Mouse (Mus musculus): ENCODE measurements at regions not wholly inside any gene's neighbourhood (a gene's known extent, or its start where the extent isn't known, plus 50 kb on each side); places are given as distances from the start of the nearest gene placed in this dataset.

DNA sequence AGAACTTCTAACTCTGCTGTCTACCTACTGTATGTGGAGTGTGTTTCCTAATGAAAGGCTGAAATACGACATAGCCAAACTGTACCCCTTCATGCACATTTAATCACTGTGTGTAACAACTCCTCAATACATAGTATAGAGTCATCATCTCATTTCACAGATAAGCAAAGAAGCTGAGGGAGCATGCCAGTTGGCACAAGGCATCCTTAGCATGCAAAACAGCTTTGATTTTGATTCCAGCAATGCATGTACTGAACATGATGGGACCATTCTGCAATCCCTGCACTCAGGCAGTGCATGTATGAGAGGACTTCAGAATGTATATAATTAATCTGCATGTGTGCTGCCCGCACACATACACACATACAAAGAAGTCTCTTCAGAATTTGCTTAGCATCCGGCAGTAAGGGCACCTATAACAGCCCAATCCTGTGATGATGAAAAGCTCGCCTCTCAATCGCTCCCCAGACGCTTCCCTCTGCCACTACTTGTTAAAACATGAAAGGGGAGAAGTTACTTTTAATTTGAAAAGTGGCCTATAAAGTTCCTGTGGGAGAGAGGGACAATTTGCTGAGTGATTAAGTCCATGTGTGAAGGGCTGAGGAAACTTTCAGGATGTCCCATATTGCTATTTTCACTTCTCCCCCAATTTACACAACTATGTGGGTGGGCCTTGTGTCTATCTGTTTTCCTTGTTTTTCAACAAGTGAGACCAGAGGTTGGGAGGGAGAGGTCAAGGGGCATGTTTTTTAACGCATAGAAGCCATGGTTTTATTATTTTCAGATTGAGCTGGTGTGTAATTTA, 569.0 kb upstream of the Intu start:
- no peak for DNase-seq

DNA sequence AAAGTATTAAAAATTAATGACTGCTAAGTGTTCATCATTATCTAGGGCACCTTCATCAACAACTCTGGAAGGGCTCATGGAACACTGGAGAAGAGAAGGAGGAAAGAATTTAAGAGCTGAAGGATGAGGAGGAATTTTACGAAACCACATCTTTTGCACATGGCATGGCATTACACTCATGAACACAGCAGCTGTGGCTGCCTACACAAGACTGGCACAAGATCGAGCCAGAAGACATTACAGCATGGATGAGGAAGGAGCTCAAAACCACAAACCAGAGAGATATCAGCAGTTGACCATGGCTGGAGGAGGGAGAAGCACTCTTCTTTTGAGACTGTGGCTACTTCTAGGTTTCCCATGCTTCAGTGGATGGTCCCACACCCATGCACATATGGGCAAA, 565.7 kb upstream of the Intu start:
- DNase-seq, result no peak

DNA sequence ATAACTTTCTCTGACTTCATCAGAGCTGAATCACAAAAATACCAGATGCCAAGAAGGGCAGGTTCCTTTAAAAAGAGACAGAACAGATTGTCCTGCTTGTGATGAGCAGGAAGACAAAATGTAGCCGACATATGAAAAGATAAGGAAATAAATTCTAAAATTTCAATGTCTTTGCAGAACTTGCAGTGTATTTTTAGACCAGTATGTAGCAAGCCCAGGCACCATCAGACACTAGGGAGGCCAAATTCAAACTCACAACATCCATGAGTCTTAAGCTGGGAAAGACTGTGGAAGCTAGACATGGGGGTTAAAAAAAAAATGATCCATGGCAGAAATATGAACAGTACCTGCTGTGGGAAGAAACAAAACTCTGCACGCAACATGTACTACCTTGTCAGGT, 564.7 kb upstream of the Intu start:
- no peak for DNase-seq

DNA sequence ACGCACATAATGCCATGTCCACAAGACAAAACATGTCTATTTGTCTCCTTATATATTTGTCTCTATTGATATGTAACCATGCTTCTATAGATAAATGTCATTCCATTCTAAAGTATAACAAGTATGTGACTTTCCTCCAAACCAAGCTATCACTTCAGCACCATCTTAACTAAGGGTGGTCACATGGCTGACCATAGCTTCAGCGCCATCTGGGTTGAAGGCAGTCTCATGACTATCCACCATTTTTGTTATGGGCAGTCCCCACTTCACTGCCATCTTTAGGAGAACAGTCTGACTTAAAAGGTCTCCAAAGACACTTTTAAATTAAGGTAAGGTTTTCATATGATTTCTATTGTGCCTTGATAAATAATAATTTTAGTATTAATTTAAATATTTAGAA, 554.1 kb upstream of the Intu start:
- no peak for DNase-seq

DNA sequence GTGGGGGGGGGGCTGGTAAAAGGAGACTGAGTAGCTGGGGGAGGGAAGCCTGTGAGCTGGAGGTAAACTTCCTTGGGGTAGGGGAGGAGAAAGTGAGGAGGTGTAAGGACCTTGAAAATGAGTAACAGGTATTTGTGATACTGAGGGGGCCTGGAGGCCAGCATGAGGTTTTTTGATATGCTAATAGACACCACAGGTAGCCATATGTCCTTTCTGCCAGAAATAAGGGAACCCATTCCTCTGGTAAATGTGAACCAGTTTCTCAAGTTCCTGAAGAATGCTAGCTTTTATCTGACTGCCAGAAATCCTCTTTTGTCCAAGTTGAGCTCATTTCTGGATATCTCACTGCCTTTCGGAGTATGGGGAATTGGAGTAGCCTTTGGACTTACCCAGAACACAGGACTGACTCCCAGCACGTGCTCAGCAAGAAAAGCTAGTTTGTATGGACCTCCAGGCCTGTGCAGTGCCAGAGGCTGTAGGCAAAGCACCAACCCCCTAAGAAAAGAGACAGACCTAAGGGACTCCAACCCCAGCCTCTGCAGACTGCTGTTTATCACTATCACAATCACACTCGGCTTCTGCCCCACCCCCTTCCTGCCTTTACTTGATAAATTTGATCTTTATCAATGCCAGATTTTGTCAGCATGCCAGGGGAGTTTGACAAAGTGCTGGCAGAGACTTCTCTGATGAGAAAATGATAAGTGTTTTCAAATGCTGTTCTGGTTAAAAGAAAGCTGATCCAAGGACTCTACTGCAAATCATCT, 552.0 kb upstream of the Intu start:
- no peak for DNase-seq

DNA sequence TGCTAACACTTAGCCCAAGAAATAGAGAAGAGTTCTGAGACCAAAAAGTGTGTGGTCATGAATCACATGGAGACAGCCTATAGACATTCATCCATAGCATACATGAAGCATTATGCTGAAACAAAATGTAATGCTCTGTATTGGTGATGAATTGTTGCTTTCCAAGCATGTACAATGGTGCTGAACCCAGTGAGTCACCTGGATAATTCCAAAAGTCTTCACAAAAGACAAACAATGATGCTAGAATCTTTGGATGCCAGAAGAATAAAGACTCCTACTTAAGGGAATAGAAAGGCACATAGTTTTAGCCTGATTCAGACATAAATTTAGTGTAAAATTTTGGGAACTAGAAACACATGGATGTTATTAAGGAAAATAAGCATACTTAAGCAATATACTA, 548.4 kb upstream of the Intu start:
- DNase-seq, result no peak

DNA sequence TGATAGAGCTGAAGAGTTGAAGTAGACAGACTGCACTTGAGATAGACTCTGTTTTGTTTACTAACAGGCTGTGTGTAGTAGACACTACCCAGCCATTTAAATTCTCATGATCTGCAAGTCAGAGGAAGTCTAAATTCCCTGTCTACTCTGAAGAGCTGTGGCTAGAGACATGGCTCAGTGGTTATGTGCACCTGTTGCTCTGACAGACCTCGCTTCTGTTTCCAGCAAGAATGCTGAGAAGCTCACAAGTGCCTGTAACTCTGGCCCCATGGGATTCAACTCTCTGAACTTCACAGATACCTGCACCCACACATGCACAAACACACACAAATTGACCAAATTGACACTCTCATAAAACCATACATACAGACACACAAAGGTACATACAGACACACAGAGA, 543.4 kb upstream of the Intu start:
- DNase-seq, result no peak

DNA sequence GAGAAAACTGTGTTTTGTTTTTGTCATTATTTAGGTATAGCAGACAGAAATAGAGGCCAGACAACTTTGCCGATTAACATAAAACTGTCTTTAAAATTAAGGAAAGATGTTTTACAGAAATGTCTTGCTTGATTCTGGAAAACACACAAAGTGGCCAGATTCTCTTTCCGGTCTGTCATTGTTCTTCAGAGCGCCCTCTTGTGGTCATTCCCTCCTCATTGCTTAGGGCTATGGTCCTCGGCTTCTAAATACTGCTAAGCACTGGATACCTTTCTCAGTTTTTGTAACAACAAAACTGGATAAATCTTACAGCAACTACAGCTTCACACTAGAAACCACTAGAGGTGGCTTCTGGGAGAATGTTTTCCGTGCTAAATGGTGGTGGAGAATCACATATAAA, 532.5 kb upstream of the Intu start:
- peak; percentile 7 for DNase-seq

DNA sequence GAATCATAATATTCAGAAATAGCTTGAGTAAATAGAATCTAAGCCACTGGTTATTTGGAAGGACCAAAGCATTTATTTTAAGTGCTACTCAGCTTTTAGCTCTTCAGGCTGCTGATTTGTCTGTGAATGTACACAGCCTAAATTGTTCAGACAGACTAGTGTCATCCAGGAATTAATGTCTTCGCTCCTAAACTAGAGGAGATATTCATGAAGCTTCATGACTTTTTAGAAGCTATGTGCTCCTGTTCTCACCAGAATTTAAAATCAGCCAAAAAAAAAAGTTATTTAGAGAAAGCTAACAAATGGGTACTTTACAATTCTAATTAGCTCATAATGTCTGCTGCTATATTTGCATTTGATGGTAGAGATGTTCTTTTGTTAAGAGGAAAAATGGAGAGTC, 531.2 kb upstream of the Intu start:
- no peak for DNase-seq

DNA sequence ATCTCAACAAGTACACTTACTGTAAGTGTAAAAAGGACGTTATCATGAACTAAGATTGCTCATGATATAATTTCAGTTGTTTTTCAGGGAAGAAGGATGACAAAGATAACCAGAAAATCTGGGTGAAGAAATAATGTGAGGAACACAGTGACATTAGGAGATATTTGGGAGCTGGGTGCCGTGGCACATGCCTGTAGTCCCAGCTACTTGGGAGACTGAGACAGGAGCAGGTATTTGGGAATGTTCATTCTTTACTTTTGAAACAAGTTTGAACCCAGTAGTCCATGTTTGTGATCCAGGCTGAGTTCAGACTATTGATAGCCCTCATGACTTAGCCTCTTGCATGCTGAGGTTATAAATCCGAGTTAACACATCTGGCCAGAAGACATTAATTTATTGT, 528.2 kb upstream of the Intu start:
- no peak for DNase-seq

DNA sequence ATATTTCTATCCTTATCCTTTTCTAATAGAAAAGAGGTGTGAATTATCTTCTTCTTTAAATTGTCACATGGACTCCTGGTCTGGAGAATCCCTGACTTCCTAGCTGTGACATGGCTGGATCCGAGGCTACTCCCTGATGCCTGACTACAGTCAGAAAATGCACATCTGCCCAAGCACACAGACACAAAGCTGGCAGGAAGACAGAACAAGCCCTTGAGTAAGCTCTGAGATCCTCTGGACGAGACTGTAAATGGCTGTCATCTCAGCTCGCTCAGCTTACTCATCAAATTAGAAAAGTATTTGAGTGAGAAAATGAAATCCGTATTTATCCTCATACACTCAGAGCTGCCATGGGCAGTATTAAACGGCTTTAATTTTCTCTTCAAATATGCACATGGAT, 521.0 kb upstream of the Intu start:
- DNase-seq, result no peak

DNA sequence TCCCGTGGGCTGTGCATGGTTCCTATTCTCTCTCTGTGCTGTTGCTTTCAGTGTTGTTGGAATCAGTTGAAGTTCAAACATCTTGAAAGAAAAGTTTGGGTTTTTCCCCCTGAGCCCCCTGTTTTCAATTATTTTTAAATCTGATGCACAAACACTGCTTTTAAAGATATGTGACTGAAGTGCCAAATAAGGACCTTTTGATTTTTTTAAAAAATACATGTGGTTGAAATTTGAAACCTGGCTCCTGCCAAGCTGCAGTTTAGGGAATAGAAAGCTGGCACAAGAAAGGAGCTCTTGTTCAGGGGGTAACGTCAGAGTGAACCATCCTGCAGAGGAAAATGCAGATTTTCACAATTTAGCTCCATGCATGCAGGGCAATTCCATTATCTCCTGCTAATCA, 509.4 kb upstream of the Intu start:
- DNase-seq, result no peak

DNA sequence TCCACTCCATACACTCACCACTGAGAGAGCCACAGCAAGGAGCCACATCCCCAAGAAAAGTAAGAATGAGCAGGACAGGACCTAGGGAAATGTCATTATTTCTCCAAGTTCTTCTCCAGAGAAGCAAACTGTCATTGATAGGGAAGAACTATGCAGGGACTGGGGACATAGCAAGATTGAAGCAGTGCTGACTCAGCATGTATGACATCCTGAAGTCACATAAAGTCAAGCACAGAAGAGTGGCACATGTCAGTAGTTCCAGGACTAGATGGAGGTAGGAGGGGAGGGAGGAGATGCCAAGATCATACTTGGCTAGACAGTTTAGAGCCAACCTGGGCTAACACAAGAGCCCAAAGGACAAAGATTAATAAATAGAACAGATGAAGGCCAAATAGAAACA, 503.4 kb upstream of the Intu start:
- DNase-seq, result no peak

DNA sequence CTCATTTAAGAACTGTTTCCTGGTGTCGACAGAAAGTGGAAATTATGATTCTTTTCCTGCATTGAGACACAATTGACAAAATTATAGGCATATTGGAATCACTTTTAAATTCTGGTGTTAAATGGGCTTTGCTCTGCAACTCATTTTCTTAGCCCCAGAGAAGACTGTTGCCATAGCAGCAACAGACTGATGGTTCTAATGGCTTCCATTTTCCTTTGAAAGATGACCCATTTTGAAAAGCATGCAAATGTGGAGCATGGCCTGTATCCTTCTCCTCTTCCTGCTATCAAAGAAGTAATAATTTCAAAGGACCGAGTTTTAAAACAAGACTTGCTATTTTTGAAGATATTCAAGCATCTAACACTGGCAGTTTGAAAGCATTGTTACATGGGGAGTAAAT, 494.9 kb upstream of the Intu start:
- no peak for DNase-seq

DNA sequence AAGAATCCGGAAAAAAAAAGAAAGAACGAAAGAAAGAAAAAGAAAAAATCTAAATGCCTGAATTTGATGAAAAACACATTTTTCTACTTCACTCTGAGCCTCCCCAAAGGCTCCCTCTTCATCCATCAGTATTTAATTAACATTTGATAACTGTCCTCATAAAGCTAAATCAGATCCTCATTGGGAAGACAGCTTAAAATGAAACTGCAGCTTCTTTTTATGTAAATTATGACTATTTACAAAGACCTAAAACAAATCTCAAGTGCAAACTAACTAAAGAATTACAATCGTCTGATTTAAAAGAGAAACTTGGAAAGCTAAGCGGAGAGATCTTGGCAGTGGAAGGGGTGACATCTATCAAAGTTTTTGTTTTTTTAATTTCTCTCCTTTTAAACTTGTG, 481.4 kb upstream of the Intu start:
- DNase-seq, result no peak

DNA sequence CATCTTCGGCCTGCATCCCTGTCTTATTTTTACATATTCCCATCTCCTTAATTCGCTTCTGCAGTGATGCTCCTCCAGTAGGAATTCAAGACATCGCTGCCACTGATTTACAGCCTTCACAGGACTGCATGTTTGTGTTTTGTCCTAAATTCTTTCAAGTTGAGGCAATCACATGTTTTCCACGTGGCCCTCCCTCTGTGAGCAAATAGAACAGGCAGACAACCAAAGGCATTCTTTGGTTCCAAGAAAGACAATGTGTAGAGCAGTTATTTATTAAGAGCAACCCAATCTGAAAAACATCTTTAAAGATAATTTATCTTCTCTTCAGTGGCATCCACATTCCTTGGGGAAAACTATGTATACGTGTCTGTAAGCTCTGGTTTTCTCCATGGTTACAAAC, 472.8 kb upstream of the Intu start:
- DNase-seq, result no peak

DNA sequence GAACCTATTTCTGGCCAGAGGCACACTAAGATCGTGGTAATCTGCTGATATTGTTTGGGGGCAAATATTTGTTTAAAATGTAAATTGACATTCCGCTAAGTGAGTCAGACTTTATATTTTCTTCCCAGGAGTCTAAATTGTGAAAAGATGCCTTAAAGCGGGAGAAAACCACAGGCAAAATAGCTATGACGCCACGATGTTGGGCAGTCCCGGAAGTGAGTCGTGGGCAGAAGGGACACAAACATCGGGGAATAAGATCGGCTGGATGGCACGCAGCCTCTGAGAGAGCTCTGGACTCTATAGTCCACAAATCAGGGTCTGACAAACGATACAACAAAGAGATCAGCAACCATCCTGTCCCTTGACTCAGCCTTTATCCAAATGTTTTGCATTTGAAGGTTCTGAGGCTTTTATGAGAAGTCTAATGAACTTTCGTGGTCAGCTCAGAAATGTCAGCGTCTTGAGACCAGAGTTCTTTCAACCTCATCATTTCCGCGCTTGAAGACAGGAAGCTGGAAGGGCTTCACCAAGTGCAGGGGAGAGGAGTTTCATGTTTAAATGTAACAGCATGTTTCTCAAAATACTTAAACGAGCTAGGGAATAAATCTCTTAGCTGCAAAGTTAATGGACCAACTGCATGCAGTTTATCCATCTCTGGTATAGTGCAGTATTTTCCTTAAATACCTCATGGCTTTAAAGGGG, 472.2 kb upstream of the Intu start:
- DNase-seq, result no peak

DNA sequence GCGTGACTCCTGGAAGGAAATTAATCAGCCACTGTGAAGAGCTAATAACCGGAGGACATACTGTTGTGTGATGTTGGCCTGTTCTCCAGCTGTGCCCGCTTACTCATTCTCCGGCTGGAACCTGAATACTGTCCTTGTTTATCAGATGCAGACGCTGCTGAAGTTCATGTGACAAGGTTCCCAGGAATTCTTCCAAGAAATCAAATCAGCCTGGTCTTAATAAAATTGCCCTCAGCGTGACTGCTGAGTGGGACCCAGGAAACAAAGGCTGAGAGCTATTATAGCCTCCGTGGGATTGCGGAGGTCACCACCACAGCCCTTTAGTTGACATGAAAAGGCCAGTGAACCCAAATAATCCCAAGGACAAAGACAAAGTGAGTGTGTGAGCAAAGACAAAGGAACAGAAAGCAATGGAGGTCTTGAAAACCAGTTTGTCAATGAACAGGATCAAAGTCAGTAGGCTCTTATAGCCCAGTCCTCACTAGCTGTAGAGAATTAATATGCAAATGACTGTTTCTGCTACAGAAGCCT, 460.9 kb upstream of the Intu start:
- no peak for DNase-seq

DNA sequence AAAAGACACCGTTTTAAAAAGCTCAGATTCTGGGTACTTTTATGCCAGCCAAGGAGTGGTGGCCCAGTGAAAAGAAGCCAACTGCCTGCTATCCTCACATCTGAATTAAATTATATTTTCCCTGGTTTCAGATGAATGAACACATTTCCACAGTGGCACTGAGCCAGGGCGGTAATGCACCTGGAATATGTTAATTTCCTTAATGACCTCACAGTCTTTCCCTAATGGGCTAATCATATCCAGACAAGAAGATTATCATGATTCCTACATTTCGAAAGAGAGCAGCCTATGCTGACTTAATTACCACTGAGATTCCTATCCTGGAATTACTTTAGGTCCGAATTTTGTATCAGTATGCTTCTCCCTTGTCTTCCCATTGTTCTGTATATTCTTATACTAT, 454.3 kb upstream of the Intu start:
- DNase-seq, result no peak

DNA sequence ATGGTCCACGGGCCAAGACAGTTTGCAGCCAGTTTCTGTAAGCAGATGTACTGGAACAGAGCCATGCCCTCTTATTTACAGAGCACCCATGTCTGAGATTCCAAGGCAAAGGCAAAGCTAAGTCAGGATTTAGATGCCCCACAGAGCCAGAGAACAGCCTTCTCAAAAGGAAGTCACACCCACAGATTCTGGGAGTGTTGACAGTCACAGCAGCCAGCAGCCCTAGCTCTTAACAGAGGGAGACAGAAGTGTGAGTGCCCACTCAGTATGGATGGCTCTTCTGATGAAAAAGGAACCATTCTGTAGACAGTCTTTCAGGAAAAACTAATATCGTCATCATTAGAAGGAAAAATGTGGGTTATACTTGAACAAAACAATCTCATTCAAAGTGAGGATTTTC, 446.0 kb upstream of the Intu start:
- no peak for DNase-seq

DNA sequence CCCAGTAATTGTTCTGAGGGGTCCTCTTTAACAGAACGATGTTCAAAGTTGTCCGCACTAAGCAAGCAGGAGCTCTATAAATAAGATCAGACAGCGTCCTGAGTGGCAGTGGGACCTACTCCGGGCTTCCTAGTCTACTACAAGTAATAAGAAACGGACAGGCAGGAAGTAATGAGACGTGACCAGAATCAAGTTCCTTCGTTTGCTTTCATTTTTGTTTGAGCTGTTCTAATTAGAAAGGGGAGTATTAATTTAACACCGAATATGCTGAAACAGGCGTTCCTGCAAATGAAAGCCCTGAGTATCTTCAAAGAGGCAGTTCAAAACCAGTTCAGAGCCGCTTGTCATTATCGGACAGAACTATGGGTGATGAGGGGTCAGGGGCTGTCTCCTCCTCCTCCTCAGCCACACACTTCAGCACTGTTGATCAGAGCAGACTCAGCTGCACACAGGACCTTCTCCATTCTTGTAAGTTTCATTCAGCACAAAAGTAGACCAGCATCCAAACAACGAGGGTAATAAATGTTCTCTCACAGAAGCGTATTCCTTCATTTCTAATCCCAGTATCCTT, 439.2 kb upstream of the Intu start:
- no peak for DNase-seq

DNA sequence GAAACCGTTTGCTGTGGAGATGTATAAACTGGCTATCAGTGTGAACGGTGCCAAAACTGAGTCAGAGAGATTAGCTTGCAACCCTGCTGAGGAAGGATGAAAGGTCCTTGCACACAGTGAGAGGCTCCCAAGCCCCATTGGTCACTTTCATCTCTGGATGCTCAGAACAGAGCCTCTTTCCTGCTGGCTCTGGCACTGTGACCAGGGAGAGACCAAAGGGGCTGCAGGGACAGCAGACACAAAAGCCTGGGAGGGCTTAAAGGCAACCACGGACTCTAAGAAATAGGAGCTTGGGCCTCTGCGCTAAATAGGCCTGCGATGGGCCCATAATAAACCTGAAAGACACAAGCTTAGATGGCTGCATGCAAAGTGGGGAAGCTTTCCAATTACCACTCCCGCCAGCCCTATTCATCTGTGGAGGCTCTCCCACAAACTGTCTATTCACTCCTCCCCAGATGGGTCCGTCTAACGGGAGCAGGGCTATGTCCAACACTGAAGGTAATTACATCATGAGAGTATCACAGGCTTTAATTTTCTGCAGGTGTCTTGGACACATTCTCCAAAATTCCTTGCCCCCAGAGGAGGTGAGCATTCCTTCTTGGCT, 438.2 kb upstream of the Intu start:
- DNase-seq, result no peak

DNA sequence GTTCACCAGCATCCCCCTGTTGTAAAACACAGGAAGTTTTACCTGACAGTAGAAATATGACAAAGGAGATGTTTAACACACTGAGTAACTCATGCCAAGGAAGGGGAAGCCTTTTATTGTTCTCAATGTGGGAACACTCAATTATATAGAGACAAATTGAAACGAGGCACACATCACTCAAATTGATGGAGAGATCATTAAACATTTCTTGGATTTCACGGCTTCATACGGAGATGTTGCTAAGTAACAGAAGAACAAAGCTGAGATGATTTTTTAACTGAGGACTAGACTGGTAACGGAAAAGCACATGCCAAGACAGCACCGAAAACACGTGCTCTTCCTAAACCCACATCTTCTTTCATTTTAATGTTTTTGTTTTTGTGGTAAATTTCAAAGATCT, 437.0 kb upstream of the Intu start:
- DNase-seq, result no peak

Data from thymus, postnatal 14 days (tissue).